In the genomic region with DNA sequence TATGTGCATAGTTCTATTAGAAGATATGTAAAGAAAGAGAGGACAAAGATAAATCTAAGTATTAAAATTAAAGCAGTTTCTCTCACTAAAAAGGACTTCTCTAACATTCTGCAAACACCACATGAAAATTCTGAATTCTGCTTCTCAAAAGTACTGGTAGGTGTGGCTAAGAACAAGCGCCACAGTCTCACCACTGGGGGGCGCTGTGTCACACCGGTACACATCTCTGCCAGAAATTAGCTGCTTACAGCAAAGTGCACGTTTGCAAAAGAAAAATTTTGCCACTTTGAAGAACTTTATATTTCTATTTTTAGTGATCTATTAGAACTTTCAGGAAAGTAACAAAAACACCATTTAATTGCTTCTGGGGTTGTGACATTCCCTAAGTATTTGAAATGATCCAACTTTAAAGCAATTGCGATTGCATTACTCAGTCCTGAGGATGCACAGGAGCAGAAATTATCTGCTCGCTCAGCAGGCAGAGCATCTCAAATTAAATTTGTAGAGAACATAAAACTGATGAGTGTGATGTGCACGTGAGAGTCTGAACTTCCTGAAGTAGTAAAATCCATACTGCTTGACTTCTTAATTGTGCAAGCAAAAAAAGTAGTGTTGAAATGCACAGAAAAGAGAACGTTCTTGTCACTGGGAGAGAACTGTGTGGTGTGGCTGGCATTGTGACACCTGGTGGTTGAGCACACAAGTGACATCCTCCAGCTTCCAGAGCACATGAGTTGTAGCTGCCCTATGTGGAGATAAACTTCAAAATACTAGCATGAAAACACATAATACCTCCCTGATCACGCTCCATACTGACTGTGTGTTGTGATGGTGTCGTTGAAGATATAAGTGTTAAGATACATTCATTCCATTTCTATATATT, we compare ENCODE assay signal across 7 mouse cellular contexts. TPM values are rescaled to one million over a fixed set of nuclear protein-coding genes. Genes with fewer than 3 reads are reported as not detected.
DNase-seq lines count a peak whose midpoint lies in the region; ATAC-seq and TF ChIP-seq lines count a peak whose summit lies in the region.

No protein-coding gene starts in this region.

- no peak overlapping the region for H3K9ac ChIP-seq in intestine, embryonic 15.5 days
- H3K9ac ChIP-seq in midbrain, embryonic 14.5 days (replicated peaks; ENCODE audit: low read length), result no peak overlapping the region

- no peaks in the 10 kb centered on the region for H3K27me3 ChIP-seq in intestine, embryonic 15.5 days (replicated peaks)
- H3K27me3 ChIP-seq in limb, embryonic 10.5 days (ENCODE audit: low read depth, poor library complexity, severe bottlenecking), result no peaks in the 10 kb centered on the region
- H3K27me3 ChIP-seq in midbrain, embryonic 14.5 days (ENCODE audit: control insufficient read depth, insufficient read depth, low read length), result no peaks in the 10 kb centered on the region
- H3K27me3 ChIP-seq in small intestine, adult 2 months (ENCODE audit: control insufficient read depth, insufficient read depth, low read length), result no peaks in the 10 kb centered on the region

- no peak for TF ChIP-seq POLR2A in small intestine, adult 2 months (IDR thresholded peaks at IDR 0.05; ENCODE audit: low read depth, low read length)

- H3K4me1 ChIP-seq in intestine, embryonic 15.5 days (replicated peaks), result no peaks in the 10 kb centered on the region
- peaks cover 7% of the 10 kb centered on the region; the same call in 1 of the 2 replicates for H3K4me1 ChIP-seq in limb, embryonic 10.5 days
- no peaks in the 10 kb centered on the region for H3K4me1 ChIP-seq in midbrain, embryonic 14.5 days (ENCODE audit: control insufficient read depth, insufficient read depth, low read length)
- H3K4me1 ChIP-seq in small intestine, adult 2 months (ENCODE audit: control insufficient read depth, insufficient read depth, insufficient read length, low read length), result peaks cover 3% of the 10 kb centered on the region; the same call in 1 of the 2 replicates

- ATAC-seq in intestine, embryonic 15.5 days, result 0 out of 2 replicates have a peak, but pooled peaks have one; percentile 59
- ATAC-seq in midbrain, embryonic 14.5 days (ENCODE audit: low FRiP score, low TSS enrichment), result no peak

- peak; percentile 77 for DNase-seq in adipocyte (ENCODE audit: low spot score)
- peak; percentile 79 to 86 for DNase-seq in cerebellum, postnatal 25 days
- peak; percentile 18 to 40 for DNase-seq in gastrocnemius, adult 8-10 months (ENCODE audit: low spot score in 2 of 2)
- DNase-seq in limb, embryonic 10.5 days (ENCODE audit: low spot score), result peak; percentile 91
- DNase-seq in midbrain, embryonic 14.5 days, result peak; percentile 78

- 26% methylated on average over 10 of the region's 10 CpGs for WGBS in intestine, embryonic 15.5 days
- WGBS in limb, embryonic 10.5 days, result 32% methylated on average over 10 of the region's 10 CpGs
- 33% methylated on average over 10 of the region's 10 CpGs for WGBS in midbrain, embryonic 14.5 days
- WGBS in small intestine, adult 2 months, result 26% methylated on average over 10 of the region's 10 CpGs

- TF ChIP-seq CTCF in small intestine, adult 2 months (IDR thresholded peaks at IDR 0.05; ENCODE audit: extremely low read depth, insufficient read length, insufficient replicate concordance, low read depth, low read length), result peak; percentile 92; the same call in 1 of the 2 replicates

- no peaks in the 10 kb centered on the region for H3K36me3 ChIP-seq in intestine, embryonic 15.5 days
- no peaks in the 10 kb centered on the region for H3K36me3 ChIP-seq in limb, embryonic 10.5 days
- H3K36me3 ChIP-seq in midbrain, embryonic 14.5 days (ENCODE audit: control insufficient read depth, insufficient read depth, low read length), result no peaks in the 10 kb centered on the region
- no peaks in the 10 kb centered on the region for H3K36me3 ChIP-seq in small intestine, adult 2 months (ENCODE audit: control insufficient read depth, insufficient read depth, low read length)

- no peak overlapping the region for H3K4me3 ChIP-seq in intestine, embryonic 15.5 days (replicated peaks)
- H3K4me3 ChIP-seq in limb, embryonic 10.5 days, result no peak overlapping the region
- H3K4me3 ChIP-seq in midbrain, embryonic 14.5 days (replicated peaks; ENCODE audit: low read depth, low read length), result no peak overlapping the region
- no peak overlapping the region for H3K4me3 ChIP-seq in small intestine, adult 2 months (ENCODE audit: low read depth, low read length)

- no peak overlapping the region for H3K27ac ChIP-seq in intestine, embryonic 15.5 days
- H3K27ac ChIP-seq in limb, embryonic 10.5 days, result no peak overlapping the region
- H3K27ac ChIP-seq in midbrain, embryonic 14.5 days (replicated peaks; ENCODE audit: low read depth, low read length), result no peak overlapping the region
- H3K27ac ChIP-seq in small intestine, adult 2 months (ENCODE audit: insufficient read depth, low read depth, low read length), result no peak overlapping the region

- H3K4me2 ChIP-seq in intestine, embryonic 15.5 days (replicated peaks), result no peak overlapping the region; the same call in 1 of the 2 replicates
- no peak overlapping the region for H3K4me2 ChIP-seq in midbrain, embryonic 14.5 days (ENCODE audit: low read length)

- no peaks in the 10 kb centered on the region for H3K9me3 ChIP-seq in intestine, embryonic 15.5 days
- H3K9me3 ChIP-seq in limb, embryonic 10.5 days (replicated peaks), result no peaks in the 10 kb centered on the region
- no peaks in the 10 kb centered on the region for H3K9me3 ChIP-seq in midbrain, embryonic 14.5 days (ENCODE audit: control insufficient read depth, low read length)

RNA-seq across cellular contexts. Expression of gene Zc3h15, which starts 18.8 kb away (rescaled TPM):
- 10 to 100 TPM; 69.6 to 86.3 (median 73.3) TPM for total RNA-seq in gastrocnemius, adult 8-10 months (2022)
- 108 and 145 TPM in 2 replicates for polyA plus RNA-seq in intestine, embryonic 15.5 days (2015; fragmentation: Nextera tagmentation; extraction: Ambion mirVana)
- polyA plus RNA-seq in limb, embryonic 10.5 days (2016; fragmentation: Nextera tagmentation; extraction: Ambion mirVana), result 115 and 134 TPM in 2 replicates
- polyA plus RNA-seq in midbrain, embryonic 14.5 days (2014; fragmentation: Nextera tagmentation; extraction: Ambion mirVana), result 168 and 171 TPM in 2 replicates
- 3.0 and 4.1 TPM in 2 replicates for polyA plus RNA-seq in small intestine, adult 2 months (2012; rRNA removed)

Comparison
In these comparisons a context has a peak if more than half of its experiments do, and no peak if none do; other contexts are left out.
1. DNase-seq: peak in every context shown above with its lines; median percentile 91 in limb, embryonic 10.5 days; 82 in cerebellum, postnatal 25 days; 78 in midbrain, embryonic 14.5 days; 77 in adipocyte; 29 in gastrocnemius, adult 8-10 months.
2. RNA of gene Zc3h15, which starts 18.8 kb away (polyA plus RNA-seq): 168 to 171 TPM in midbrain, embryonic 14.5 days, 108 to 145 TPM in intestine, embryonic 15.5 days and 115 to 134 TPM in limb, embryonic 10.5 days; 3.0 to 4.1 TPM in small intestine, adult 2 months; every median in the first group is over 10 times any median in the second.